Mouse (Mus musculus): ENCODE data around the gene Ms4a4d.

GRCm38 (mm10) chr19:11516845-11517244 is 19.8 kb upstream of the Ms4a4d start:
- no peak for TF ChIP-seq CTCF (IDR thresholded peaks at IDR 0.05; ENCODE audit: low read depth, low read length)
- no peak for TF ChIP-seq POLR2A (IDR thresholded peaks at IDR 0.05; ENCODE audit: insufficient read depth, low read length)
- TF ChIP-seq EP300 (IDR thresholded peaks at IDR 0.05; ENCODE audit: insufficient read depth, low read depth, low read length) = no peak

Measured in ES-Bruce4 (cell line).